ENCODE assay signal across 24 mouse cellular contexts in the genomic region with DNA sequence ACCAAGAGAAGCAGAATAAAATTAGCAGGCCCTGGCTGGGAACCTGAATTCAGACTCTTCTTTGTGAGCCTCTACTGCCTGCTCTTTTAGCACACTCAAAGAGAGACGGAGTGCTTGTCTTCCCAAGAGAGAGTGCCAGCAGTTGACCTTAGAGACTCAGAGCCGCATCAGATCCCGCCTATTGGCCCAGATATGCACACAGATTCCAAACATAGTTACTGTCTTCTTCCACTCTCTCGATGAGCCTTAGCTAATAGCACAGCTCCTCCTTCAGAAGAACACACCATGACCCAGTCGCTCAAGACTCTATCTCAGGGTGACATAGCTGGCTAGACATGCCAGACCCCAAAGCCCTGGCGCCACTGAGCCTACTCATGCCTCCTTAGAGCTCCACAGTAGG.
DNase-seq lines count a peak whose midpoint lies in the region; ATAC-seq and TF ChIP-seq lines count a peak whose summit lies in the region.
"Had no signal": no experiment of that assay in that cellular context is flagged by ENCODE, and none has a peak within 500 bp of the region (broad histone marks: within the 10 kb centered on the region; RNA-seq: fewer than 3 reads in every experiment).

No protein-coding gene starts in this region.

- no peak for TF ChIP-seq CTCF in kidney, postnatal 0 days (IDR thresholded peaks at IDR 0.05; ENCODE audit: low read depth)

- no peak for ATAC-seq in kidney, postnatal 0 days (replicated peaks; ENCODE audit: low FRiP score, low read depth)
- ATAC-seq: activated CD4-positive, CD25-positive, alpha-beta regulatory T cell, adult 4 months; CD4-positive, CD25-positive, alpha-beta regulatory T cell, adult 4 months; forebrain, embryonic 14.5 days; forebrain, postnatal 0 days; hindbrain, postnatal 0 days; inflammation-experienced regulatory T-cells, adult 6 months had no signal

- H3K36me3 ChIP-seq in kidney, postnatal 0 days (ENCODE audit: insufficient read depth, low read length), result no peaks in the 10 kb centered on the region
- no peaks in the 10 kb centered on the region for H3K36me3 ChIP-seq in midbrain, embryonic 10.5 days
- H3K36me3 ChIP-seq: embryonic facial prominence, embryonic 12.5 days; embryonic facial prominence, embryonic 15.5 days; heart, embryonic 10.5 days; heart, embryonic 13.5 days had no signal

- H3K27me3 ChIP-seq in kidney, postnatal 0 days (ENCODE audit: insufficient read depth, low read length), result no peaks in the 10 kb centered on the region
- H3K27me3 ChIP-seq in midbrain, embryonic 10.5 days (ENCODE audit: low read depth, poor library complexity, severe bottlenecking), result no peaks in the 10 kb centered on the region
- H3K27me3 ChIP-seq: embryonic facial prominence, embryonic 12.5 days; heart, embryonic 13.5 days had no signal

- no peak overlapping the region for H3K27ac ChIP-seq in kidney, postnatal 0 days
- peak overlapping the region; percentile 70 for H3K27ac ChIP-seq in brown adipose tissue, adult 24 weeks (replicated peaks; ENCODE audit: low read depth, low read length)
- H3K27ac ChIP-seq in midbrain, embryonic 10.5 days (replicated peaks), result no peak overlapping the region
- H3K27ac ChIP-seq: embryonic facial prominence, embryonic 12.5 days; embryonic facial prominence, embryonic 15.5 days; heart, embryonic 10.5 days; heart, embryonic 13.5 days; hindbrain, embryonic 14.5 days; hindbrain, postnatal 0 days had no signal

- H3K4me1 ChIP-seq in kidney, postnatal 0 days (replicated peaks; ENCODE audit: insufficient read depth, low read length), result no peaks in the 10 kb centered on the region
- H3K4me1 ChIP-seq in brown adipose tissue, adult 24 weeks (ENCODE audit: control insufficient read depth, insufficient read depth, insufficient read length, low read length), result peaks cover 4% of the 10 kb centered on the region; the same call in 1 of the 2 replicates
- peaks cover 4% of the 10 kb centered on the region; the same call in 1 of the 2 replicates for H3K4me1 ChIP-seq in midbrain, embryonic 10.5 days

- H3K9me3 ChIP-seq in kidney, postnatal 0 days (replicated peaks; ENCODE audit: low read length), result no peaks in the 10 kb centered on the region
- H3K9me3 ChIP-seq in midbrain, embryonic 10.5 days (replicated peaks), result no peaks in the 10 kb centered on the region
- H3K9me3 ChIP-seq: embryonic facial prominence, embryonic 12.5 days; embryonic facial prominence, embryonic 15.5 days; heart, embryonic 10.5 days; heart, embryonic 13.5 days had no signal

- WGBS in kidney, postnatal 0 days, result 69% methylated on average over 6 of the region's 6 CpGs
- WGBS in midbrain, embryonic 10.5 days, result 84% methylated on average over 6 of the region's 6 CpGs

- H3K4me3 ChIP-seq in kidney, postnatal 0 days (replicated peaks; ENCODE audit: low read depth, low read length), result no peak overlapping the region
- no peak overlapping the region for H3K4me3 ChIP-seq in brown adipose tissue, adult 24 weeks (ENCODE audit: insufficient read depth, low read depth, low read length)
- no peak overlapping the region for H3K4me3 ChIP-seq in midbrain, embryonic 10.5 days
- H3K4me3 ChIP-seq: embryonic facial prominence, embryonic 12.5 days; embryonic facial prominence, embryonic 15.5 days; heart, embryonic 10.5 days; heart, embryonic 13.5 days had no signal

- DNase-seq in kidney, postnatal 0 days (ENCODE audit: low spot score), result peak; percentile 21
- no peak for DNase-seq in kidney, postnatal 4 days
- DNase-seq in Muller cell, postnatal 12 days (ENCODE audit: inconsistent ontology term), result peak; percentile 33
- no peak for DNase-seq in gastrocnemius, postnatal 10 days
- no peak for DNase-seq in midbrain, embryonic 10.5 days (ENCODE audit: low spot score)
- DNase-seq: adrenal gland, adult 8-10 months; adrenal gland, postnatal 25 days; cerebellum, adult 18-20 months; cerebellum, adult 9-11 months; cerebellum, postnatal 25 days; forebrain, postnatal 0 days; heart, postnatal 14 days; heart, postnatal 4 days had no signal

- no peak overlapping the region for H3K4me2 ChIP-seq in kidney, postnatal 0 days (ENCODE audit: low read length)
- H3K4me2 ChIP-seq: embryonic facial prominence, embryonic 12.5 days; embryonic facial prominence, embryonic 15.5 days; heart, embryonic 13.5 days; hindbrain, embryonic 14.5 days had no signal

- H3K9ac ChIP-seq in kidney, postnatal 0 days (ENCODE audit: low read depth, low read length), result no peak overlapping the region
- H3K9ac ChIP-seq: embryonic facial prominence, embryonic 12.5 days; embryonic facial prominence, embryonic 15.5 days; forebrain, postnatal 0 days; heart, embryonic 13.5 days; hindbrain, embryonic 14.5 days had no signal

Comparison
In these comparisons a context has a peak if more than half of its experiments do, and no peak if none do; other contexts are left out.
1. DNase-seq: peak in kidney, postnatal 0 days (single experiment) and Muller cell, postnatal 12 days (single experiment); none in kidney, postnatal 4 days (0 of 2), gastrocnemius, postnatal 10 days (single experiment) and midbrain, embryonic 10.5 days (single experiment).